Mouse (Mus musculus): ENCODE measurements around the gene Myh6.
"Not testable (repeated sequence)": the region's sequence is repeated elsewhere in the genome, so short reads cannot be mapped to it uniquely, and the experiment has no call there.

Myh6 gene

GRCm38 (mm10) chr14:54956533-54956932, 10.2 kb downstream of the Myh6 start:
- DNase-seq (ENCODE audit: low read depth): no peak

DNA sequence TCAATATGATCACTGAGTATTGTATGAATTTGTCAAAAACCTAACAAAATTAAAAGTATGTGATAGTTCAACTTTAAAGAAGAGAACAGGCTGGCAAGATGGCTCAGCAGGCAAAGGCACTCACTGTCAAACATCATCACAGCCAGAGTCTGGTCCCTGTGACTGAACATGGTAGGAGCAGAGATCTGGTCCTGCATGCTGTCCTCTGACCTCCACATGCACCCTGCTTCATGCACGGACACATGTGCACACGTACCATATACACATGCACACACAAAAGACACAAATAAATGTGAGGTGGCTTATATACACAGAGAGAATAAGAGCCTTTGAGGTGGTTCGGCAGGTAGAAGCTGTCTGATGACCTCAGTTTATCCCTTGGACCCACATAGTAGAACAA, 11.2 kb downstream of the Myh6 start:
- DNase-seq (ENCODE audit: low read depth): no peak

DNA sequence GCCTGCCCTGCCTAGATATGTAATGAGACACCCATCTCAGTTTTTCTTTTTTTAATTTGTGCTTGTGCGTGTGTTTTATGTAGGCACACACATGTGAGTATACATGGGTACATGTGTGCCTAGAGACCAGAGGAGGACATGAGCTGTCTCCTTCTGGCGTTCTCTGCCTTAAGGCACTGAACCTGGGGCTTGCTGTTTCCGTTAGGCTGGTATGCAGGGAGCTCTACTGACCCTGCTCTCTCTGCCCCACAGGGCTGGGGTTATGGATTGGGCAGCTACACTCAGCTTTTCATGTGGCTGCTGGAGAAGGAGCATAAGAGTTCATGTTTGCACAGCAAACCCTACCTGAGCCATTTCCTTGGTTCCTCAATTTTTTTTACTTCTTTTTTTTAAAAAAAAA, 12.3 kb downstream of the Myh6 start:
- DNase-seq (ENCODE audit: low read depth): no peak

DNA sequence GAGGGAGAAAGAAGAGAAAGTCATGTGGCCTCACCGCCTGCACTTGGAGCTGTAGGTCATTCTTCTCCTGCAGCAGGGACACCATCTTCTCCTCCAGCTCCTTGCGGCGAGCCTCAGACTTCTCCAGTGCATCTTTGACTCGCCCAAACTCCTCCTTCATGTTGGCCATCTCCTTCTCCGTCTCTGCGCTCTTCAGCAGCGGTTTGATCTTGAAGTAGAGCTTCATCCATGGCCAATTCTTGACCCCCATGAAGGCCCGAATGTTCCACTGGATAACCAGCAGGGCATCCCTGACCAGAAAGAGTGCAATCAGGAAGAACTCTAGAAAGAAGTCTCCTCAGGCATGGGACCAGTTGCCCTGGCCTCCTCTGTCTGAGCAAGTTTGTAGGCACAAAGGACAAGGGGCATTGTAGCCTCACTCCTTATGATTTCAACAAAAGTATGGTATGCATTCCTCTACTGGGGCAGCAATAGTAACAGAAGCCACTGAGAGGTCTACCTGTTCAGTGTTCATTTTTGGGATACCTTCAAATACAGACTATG, 13.0 kb downstream of the Myh6 start:
- no peak for DNase-seq (ENCODE audit: low read depth)

GRCm38 (mm10) chr14:54951587-54951986, 15.1 kb downstream of the Myh6 start:
- DNase-seq (ENCODE audit: low read depth): no peak

- no peak for DNase-seq (ENCODE audit: low read depth)
Measured at GRCm38 (mm10) chr14:54950493-54950892, 16.2 kb downstream of the Myh6 start.

GRCm38 (mm10) chr14:54948781-54949180, 17.9 kb downstream of the Myh6 start:
- no peak for DNase-seq (ENCODE audit: low read depth)

- DNase-seq (ENCODE audit: low read depth): not testable (repeated sequence)
Measured at GRCm38 (mm10) chr14:54947008-54947407, 19.7 kb downstream of the Myh6 start.

DNA sequence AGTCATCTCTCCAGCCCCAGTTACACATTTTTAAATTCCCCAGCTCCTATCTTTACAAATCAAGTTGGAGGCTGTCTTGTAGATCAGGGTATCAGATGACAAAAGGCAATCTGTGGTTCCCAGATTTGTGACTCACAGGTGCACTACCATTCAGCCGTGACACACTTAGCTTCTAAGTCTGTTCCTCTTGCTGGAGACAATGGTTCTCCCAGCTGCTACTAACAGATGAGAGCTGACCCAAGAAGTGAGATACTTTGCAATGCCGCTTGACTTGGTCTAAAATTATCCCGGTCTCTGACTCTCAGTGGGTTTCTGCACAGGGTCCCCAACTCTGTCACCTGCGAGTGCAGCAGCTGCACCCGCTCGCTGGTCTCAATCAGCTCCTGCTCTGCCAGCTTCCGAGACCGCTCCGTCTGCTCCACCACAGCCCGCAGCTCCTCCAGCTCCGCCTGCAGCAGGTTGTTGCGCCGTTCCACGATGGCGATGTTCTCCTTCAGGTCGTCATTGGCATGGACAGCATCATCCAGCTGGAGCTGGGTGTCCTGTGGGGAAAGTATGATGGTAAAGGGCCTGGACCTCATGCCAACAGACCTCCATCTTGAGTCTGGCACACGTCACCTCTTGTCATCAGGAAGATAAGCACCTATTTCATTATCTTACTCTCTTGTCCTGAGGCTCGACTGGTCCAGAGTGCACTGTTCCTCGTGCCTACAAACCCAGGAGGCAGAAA, 20.6 kb downstream of the Myh6 start:
- DNase-seq (ENCODE audit: low read depth): no peak

DNA sequence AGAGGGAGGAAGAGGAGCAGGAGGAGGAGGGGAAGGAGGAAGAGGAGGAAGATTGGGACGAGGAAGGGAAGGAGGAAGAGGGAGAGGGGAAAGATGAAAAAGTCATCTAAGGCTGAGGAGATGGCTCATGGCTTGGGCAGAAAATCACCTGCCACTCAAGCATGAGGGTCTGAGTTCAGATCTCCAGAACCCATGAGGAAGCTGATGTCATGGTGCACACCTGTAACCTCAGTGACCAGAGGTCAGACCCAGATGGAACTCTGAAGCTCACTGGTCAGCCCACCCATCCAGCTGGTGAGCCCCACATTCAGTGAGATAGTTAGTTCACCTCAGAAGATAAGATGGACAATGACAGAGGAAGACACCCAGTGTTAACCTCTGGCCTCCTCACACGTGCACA, 21.8 kb downstream of the Myh6 start:
- DNase-seq (ENCODE audit: low read depth): no peak

DNA sequence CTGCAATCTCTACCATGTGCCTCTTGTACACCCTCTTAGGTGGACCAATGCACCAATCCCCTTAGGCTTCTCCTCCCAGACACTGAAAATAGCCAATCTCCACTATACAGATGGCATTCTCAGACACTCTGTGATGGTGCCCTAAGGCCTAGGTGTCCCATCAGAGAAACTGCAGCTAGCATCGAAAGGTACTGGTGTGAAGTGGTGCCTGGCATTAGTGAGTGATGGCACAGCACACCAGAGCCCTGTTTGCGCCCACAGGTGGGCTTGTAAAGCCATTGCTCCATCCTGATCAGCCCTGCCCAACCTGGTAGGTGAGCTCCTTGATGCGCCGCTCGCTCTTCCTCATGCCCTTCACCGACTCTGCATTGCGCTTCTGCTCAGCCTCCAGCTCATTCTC, 22.8 kb downstream of the Myh6 start:
- DNase-seq (ENCODE audit: low read depth): no peak

DNA sequence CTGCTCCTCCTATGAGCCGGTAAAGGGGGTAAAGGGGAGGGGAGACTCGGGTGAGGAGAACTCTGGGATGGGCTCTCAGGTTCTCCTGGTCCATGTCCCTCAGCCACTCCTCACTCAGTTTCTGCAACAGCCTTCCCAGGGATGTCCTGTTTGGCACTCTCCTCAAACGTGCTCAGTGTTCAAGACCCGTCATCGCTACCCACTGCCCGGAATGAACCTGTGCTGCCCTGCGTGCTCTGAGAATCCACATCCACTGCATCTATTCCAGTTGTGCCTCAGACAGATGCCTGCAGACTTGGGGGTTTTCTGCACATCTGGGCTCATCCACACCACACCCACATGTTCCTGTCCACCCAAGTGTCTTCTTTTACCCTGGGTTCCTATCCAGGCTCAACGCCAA, 24.2 kb downstream of the Myh6 start:
- no peak for DNase-seq (ENCODE audit: low read depth)

DNA sequence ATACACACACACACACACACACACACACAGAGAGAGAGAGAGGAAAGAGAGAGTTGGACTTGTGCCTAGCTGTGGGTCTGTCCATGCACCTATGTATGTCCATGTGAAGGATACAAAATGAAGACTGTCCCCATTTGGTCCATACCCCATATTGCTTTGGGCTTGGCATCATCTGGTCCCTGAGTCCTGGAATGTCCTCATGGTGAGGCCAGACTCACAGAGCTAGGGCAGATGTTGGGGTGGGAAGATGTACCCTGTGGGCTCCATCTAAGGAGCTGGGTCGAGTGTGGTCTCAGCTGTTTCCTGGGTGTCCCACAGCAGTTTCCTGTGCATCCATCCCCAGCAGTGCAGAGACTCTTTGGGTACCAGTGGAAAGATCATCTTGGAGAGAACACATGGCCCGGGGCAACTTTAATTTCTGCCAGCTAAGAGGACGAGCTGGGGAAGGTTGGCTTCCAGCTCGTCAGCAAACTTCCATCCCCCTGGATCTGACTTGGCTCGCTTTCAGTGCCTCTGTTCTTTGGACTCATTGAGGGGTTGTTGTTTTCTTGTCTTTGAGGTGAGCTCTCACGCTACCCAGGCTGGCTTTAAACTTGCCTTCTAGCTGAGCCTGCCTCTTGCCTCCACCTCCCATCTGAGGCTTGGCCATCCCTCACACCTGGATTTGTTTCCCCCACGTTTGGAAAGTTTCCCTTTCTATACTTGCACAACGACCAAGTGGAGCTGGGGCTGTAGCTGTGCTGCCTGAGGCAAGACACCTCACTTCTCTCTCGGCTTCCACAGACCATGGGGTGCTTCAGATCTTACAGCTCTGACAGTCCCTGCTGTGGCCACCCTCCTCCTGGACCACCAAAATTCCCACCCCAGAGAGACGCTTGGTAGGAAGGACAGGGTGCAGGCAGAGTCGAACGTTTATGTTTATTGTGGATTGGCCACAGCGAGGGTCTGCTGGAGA, 25.4 kb downstream of the Myh6 start:
- DNase-seq (ENCODE audit: low read depth): no peak

DNA sequence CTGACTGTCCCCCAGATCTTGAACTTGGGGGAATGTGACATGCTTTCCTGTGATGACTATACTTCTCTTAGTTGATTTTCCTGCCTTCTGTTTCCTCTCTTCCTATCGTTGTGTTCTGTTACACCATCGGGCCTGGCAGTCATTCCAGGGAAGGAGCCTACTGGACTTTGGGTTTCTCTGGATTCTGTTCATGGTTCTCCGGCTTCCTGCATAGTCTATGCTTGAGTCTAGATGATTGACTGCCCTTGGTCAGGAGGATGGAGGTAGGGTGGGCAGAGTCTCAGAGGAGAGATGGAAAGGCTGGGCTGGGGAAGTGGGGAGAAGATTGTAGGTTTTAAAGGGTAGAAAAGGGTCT, 26.6 kb downstream of the Myh6 start:
- DNase-seq (ENCODE audit: low read depth): no peak

DNA sequence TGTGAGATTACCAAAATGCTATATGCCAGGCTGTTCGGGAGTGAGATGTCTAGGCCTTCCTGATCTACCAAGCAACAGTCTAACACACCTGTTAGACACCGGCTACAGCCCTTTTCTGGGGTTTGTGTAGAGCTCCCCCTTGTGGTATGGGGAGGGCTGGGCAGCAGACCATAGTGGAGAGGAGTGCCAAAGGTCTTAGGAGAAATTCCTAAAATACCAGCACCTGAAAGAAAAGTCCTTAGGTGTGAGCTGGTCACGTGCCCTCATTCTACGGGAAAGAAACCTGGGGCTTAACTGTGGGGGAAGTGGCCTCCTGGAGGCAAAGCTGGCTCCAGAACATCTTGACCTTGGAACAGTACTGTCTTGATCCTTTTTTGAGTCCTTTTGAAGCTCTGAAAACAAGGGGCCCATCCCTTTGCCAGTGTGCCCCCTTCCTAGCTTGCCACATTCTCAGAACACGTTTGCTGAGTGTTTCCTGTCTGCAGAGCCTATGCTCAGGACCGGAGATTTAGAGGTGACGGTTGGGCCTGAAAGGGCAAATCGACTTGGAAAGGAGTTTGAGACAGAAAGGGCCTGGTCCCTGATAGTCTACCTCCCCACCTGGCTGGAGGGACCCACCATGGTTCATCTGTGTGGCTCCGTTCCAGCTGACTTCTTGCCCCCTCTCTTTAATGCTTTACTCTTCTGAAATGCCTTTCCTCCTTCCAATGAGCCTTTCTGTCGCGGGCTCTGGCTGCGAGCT, 27.1 kb downstream of the Myh6 start:
- peak; percentile 19 for DNase-seq (ENCODE audit: low read depth)

GRCm38 (mm10) chr14:54938431-54939219, 28.1 kb downstream of the Myh6 start:
- no peak for DNase-seq (ENCODE audit: low read depth)

- DNase-seq (ENCODE audit: low read depth): no peak
Measured at GRCm38 (mm10) chr14:54937361-54938182, 29.2 kb downstream of the Myh6 start.

DNA sequence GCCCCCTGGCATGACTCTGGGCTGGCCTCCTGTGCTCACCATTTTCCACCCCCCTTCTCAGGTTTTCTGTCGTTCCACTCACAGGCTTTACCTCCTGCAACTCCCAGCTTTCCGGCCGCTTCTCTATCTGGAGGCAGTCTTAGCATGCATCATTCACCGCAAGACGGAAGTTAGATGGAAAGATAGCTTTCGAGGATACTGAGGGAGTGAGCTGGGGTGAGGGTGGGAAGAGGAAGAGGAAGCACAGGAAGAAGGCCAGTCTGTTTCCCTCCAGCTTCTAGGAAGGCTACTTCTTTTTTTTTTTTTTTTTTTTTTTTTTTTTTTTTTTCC, 29.9 kb downstream of the Myh6 start:
- no peak for DNase-seq (ENCODE audit: low read depth)

DNA sequence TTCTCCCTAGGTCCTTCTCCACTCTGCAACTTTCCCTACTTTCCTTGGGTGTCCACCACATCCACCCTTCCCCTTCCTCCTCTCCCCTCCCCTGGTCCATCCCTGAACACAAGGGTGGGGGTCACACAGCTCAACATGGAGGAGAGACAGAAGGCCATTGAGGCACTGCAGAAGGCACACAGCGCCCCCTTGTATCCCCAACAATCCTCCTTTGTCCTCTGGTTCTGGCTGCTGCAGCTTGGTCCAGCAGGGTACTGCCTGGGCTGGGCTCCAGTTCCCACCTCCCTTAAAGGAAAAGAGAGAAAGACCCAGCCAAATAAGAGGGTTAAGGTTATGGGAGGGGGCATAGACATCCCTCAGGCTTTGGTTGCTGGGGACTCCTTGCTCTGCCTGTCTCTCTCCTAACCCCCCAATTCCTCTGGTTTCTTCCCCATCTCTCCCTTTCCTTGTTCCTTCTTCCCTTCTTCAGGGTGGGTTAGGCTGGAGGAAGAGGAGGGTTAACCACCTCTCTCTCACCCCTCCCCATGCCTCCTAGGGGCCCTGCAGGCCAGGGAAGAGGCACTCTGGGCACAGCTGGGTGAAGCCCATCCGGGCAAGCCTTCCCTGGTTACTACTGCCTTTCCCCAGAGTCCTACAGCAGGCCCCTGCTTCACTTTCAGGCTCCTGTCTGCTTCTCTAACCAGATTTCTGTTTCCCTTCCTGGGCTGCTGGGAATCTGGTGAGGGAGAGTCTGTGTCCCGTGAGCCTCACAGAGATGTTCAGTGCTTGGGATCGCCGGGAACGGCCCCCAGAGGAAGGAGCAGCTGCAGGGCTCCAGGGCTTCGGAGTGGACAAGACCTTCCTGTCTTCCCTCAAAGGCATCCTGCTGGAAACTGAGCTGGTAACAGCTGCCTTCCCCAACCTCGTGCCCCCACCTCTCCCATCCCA, 30.6 kb downstream of the Myh6 start, which contains the start of gene Cmtm5:
Gene Cmtm5 (plus strand): TSS at position 358 of the 927 bp plus-strand sequence.
- DNase-seq (ENCODE audit: low read depth): no peak
